15 mouse cellular contexts compared by ENCODE assay signal in the genomic region with DNA sequence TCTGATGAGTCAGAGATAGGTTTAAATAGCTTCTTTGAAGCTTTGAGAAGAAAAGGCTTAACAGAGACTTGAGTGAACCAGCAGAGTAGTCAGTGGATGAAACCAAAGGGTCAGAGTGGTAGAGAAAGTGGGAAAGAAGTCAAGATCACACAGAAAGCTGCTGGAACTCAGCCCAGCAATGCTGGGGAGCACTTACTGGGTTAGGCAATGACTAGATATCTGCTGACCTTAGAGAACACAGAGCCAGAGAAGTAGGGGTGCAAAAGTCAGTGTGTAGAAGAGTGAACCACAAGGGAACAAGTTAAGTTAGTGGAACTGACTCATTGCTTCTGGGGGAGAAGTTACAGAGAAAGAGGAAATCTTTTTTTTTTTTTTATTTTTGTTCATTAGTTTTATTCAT. TPM values are rescaled to one million over a fixed set of nuclear protein-coding genes. Genes with fewer than 3 reads are reported as not detected.
A peak's percentile ranks its signal among the peaks of the same experiment; 100 is the strongest.
DNase-seq lines count a peak whose midpoint lies in the region; ATAC-seq lines count a peak whose summit lies in the region.
"Had no signal": no experiment of that assay in that cellular context is flagged by ENCODE, and none has a peak within 500 bp of the region (broad histone marks: within the 10 kb centered on the region; RNA-seq: fewer than 3 reads in every experiment).

No protein-coding gene starts in this region.

- no peaks in the 10 kb centered on the region for H3K4me1 ChIP-seq in kidney, embryonic 15.5 days
- H3K4me1 ChIP-seq: heart, embryonic 12.5 days; hindbrain, embryonic 13.5 days; megakaryocyte, embryonic 14.5 days had no signal

- no peaks in the 10 kb centered on the region for H3K36me3 ChIP-seq in kidney, embryonic 15.5 days
- H3K36me3 ChIP-seq: heart, embryonic 12.5 days; hindbrain, embryonic 13.5 days had no signal

- no peak overlapping the region for H3K4me2 ChIP-seq in kidney, embryonic 15.5 days
- H3K4me2 ChIP-seq: heart, embryonic 12.5 days; hindbrain, embryonic 13.5 days had no signal

- peak; percentile 59 for DNase-seq in kidney, adult 18-20 months
- peak; percentile 20 for DNase-seq in A20 (ENCODE audit: low read depth, low spot score)
- peak; percentile 26 for DNase-seq in fibroblast of lung, adult 2 months (ENCODE audit: low read depth)
- DNase-seq in lung, postnatal 25 days (ENCODE audit: low spot score): peak; percentile 24
- DNase-seq in spleen, adult 18-20 months: no peak
- DNase-seq in cerebellum, adult 9-10 months: no peak
- DNase-seq in spleen, adult 12 weeks (ENCODE audit: low spot score): no peak
- DNase-seq: cerebellum, adult 8-10 months; left cerebral cortex, postnatal 4 days had no signal

- no peak for ATAC-seq in kidney, embryonic 15.5 days (replicated peaks; ENCODE audit: low FRiP score)
- ATAC-seq: CD4-positive, CD25-positive, alpha-beta regulatory T cell, adult 4 months; Patski had no signal

- H3K27ac ChIP-seq in kidney, embryonic 15.5 days: no peak overlapping the region
- H3K27ac ChIP-seq: hindbrain, embryonic 13.5 days had no signal

- no peak overlapping the region for H3K9ac ChIP-seq in kidney, embryonic 15.5 days
- H3K9ac ChIP-seq: heart, embryonic 12.5 days; hindbrain, embryonic 13.5 days had no signal

- no peaks in the 10 kb centered on the region for H3K27me3 ChIP-seq in kidney, embryonic 15.5 days
- H3K27me3 ChIP-seq: heart, embryonic 12.5 days; hindbrain, embryonic 13.5 days; megakaryocyte, embryonic 14.5 days had no signal

- H3K4me3 ChIP-seq in kidney, embryonic 15.5 days (replicated peaks): no peak overlapping the region
- H3K4me3 ChIP-seq: heart, embryonic 12.5 days; hindbrain, embryonic 13.5 days; megakaryocyte, embryonic 14.5 days had no signal

- no peaks in the 10 kb centered on the region for H3K9me3 ChIP-seq in kidney, embryonic 15.5 days (replicated peaks)
- H3K9me3 ChIP-seq: heart, embryonic 12.5 days; hindbrain, embryonic 13.5 days; megakaryocyte, embryonic 14.5 days had no signal

RNA-seq across cellular contexts. Expression of a gene that starts 24.6 kb away (rescaled TPM):
- polyA plus RNA-seq in kidney, embryonic 15.5 days (2015; fragmentation: Nextera tagmentation; extraction: Ambion mirVana): 0.17 and 0.18 TPM in 2 replicates
- polyA plus RNA-seq: CD4-positive, CD25-positive, alpha-beta regulatory T cell, adult 4 months; hindbrain, embryonic 13.5 days; Patski had no signal

RNA-seq across cellular contexts. Expression of a gene that starts 30.5 kb away (rescaled TPM):
- polyA plus RNA-seq in kidney, embryonic 15.5 days (2015; fragmentation: Nextera tagmentation; extraction: Ambion mirVana): 18.8 and 39.6 TPM in 2 replicates
- polyA plus RNA-seq: CD4-positive, CD25-positive, alpha-beta regulatory T cell, adult 4 months had no signal

RNA-seq across cellular contexts. Expression of a gene that starts 53.3 kb away (rescaled TPM):
- 82.4 and 87.0 TPM in 2 replicates for polyA plus RNA-seq in kidney, embryonic 15.5 days (2015; fragmentation: Nextera tagmentation; extraction: Ambion mirVana)

Comparison
In these comparisons a context has a peak if more than half of its experiments do, and no peak if none do; other contexts are left out.
1. DNase-seq: peak in kidney, adult 18-20 months (single experiment), A20 (single experiment), fibroblast of lung, adult 2 months (single experiment) and lung, postnatal 25 days (single experiment); none in spleen, adult 18-20 months (0 of 2), cerebellum, adult 9-10 months (single experiment) and spleen, adult 12 weeks (single experiment).